Mouse (Mus musculus) lung, postnatal 36 days (tissue): ENCODE measurements around the gene Mfsd6l.

ENCODE experiments used
- DNase-seq: peaks from one replicate; pipeline ENCODE4 v3.0.0; 2022; ENCODE audit warnings: mixed read lengths

Gene Mfsd6l

GRCm38 (mm10) chr11:68553981-68554471, 2.0 kb upstream of the Mfsd6l start:
- peak; percentile 72 for DNase-seq

- peak; percentile 24 for DNase-seq
Observed at GRCm38 (mm10) chr11:68559546-68559945, 3.6 kb downstream of the Mfsd6l start.

DNA sequence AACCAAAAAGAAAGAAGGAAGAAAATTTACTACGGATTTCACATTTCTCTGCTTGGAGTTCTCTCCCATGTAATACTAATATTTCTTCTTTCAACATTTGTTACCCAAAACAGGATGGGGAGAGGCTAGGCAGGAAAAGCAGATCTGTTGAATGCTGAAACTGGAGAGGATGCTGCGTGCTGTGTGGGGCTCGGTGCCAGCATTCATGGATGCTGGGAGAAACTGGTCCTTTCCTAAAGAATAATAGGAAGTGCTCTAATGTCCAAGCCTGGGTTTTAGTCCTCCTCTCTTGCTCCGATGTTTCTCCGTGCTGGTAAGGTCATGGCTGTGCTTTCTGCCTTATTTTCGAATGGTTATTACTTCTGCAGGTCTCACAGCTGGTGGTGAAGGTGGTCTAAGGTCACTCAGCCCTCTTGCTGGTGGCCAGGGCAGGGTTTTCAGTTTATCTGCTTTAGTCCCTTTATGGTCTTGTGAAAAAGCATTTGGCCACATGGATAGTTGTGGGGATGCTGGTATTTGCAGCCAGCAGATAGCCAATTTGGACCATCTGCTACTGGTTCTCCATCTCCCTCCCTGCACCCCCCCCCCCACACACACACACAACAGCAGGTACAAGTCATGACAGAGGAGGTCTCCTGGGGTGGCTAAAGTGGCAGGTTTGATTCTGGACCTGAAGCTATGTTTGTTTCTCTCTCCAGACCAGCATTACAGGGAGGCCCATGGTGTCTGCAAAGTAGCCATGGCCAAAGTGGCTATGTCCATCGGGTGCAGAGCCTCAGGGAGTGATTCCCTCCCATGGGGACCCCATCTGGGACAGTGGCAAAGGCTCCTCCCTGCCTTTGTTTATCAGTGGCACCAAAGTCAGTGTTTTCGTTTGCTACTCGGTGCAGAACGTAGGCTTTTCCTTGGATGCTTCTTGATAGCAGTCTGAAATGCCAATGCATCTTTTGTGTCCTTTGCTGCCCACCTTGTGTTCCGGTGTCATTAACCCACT, 6.3 kb downstream of the Mfsd6l start:
- no peak for DNase-seq

GRCm38 (mm10) chr11:68564356-68565031, 8.5 kb downstream of the Mfsd6l start:
- DNase-seq: no peak

DNA sequence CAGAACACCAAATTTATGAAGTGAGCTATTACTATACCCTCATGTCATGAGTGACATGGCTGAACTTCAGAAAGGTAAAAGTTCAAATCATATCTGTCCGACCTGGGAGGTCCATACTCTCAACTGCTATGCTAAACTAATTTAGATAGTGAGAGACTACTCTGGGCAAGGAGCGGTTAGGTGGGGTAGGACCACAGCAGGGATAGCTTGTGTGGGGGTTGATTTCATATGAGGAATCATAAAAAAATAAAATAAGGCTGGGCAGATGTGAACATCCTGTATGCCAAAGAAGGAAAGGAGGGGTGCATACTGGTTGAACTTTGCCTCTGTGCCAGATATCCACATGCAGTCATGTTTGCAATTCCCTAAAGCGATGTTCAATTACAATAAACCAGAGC, 9.0 kb downstream of the Mfsd6l start:
- DNase-seq: no peak

DNA sequence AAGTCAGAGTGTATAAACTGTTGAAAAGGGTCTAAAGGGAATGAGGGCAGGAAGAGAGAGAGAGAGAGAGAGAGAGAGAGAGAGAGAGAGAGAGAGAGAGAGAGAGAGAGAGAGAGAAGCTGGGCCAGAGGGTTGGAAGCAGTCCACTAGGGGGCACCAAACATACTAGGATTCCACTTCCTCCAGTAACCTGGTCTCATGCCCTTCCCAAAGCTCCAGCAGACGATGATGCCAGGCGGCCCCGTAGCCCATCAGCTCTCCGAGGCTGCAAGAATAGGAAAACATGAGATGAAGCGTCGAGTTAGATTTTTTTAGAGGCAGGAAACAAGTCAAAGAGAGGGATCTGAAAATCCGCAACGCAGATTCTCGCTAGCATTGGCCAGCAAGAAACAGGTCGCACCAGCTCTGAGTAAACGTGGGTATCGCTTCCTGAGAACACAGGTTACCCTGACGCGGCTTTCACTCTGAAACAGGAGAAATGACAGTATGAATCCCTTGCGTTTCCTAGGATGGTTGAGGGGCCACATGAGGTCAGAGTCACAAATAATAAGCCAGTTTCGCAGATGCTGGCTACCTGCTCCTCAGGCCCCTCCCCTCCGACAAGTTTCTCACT, 10.6 kb downstream of the Mfsd6l start:
- peak; percentile 84 for DNase-seq

DNA sequence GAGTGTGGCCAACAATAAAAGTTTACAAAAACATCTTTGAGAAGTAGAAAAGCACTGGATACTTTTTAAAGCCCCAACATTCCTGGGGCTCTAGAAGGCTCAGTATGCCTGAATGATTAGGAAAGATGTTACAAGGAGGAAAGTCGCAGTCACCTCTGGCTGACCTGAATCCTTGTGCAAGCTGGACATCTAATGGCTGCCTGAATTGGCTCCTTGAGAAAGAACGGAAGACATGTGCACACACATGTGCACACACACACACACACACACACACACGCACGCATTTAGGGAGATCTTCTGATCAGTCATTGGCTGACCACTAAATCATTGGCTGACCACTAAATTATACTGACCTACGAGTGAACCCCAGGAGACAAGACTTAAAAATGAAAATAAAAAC, 14.9 kb downstream of the Mfsd6l start:
- peak; percentile 63 for DNase-seq

DNA sequence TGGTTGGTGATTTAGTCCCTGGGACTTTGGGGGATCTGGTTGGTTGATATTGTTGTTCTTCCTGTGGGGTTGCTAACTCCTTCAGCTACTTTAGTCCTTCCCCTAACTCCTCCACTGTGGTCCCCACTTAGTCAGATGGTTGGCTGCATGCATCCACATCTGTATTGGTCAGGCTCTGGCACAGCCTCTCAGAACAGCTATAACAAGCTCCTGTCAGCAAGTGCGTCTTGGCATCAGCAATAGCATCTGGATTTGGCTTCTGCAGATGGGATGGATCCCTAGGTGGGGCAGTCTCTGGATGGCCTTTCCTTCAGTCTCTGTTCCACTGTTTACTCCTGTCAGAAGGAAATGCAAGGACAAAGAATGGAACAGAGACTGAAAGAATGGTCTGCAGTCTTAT, 21.1 kb downstream of the Mfsd6l start:
- DNase-seq: no peak

- no peak for DNase-seq
Observed at GRCm38 (mm10) chr11:68579462-68579881, 23.5 kb downstream of the Mfsd6l start.

DNA sequence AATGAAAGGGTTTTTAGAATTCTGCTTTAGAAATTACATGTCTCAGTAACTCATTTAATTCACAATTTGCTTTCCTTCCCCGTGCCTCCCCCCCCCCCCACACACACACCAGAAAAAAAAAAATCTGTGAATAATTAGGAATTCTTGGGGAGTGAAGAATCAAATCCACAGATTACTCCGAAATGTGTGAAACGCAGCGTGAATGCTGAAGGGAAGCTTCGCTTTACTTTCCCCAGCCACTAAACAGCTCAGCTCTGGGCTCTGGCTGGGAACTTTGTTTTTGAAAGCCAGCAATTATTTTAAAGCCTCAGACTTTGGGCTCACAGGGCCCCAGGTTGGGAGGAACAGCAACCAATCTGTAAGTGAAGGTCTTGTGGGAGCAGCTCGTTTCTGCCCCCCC, 24.6 kb downstream of the Mfsd6l start:
- DNase-seq: no peak

GRCm38 (mm10) chr11:68583225-68583624, 27.2 kb downstream of the Mfsd6l start:
- no peak for DNase-seq

GRCm38 (mm10) chr11:68583906-68584480, 28.0 kb downstream of the Mfsd6l start:
- DNase-seq: peak; percentile 21

DNA sequence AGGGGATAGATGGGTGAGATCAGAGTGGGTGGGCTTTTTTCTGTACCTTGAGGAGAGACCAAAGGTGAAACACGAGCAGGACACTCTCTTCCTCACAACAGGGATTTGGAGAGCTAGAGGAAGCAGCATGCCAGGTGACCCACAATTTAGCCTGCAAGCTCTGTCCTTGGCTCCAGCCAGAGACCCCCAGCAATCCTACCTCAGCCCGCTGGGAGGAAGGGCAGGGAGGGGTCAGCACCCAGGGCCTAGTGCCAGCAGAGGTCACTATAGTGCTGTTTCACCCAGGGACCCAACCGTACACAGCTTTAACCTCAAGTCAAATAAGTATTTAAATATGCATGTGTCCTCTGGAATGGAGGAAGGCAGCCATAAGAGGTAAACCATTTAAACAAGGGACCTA, 29.9 kb downstream of the Mfsd6l start:
- DNase-seq: no peak

DNA sequence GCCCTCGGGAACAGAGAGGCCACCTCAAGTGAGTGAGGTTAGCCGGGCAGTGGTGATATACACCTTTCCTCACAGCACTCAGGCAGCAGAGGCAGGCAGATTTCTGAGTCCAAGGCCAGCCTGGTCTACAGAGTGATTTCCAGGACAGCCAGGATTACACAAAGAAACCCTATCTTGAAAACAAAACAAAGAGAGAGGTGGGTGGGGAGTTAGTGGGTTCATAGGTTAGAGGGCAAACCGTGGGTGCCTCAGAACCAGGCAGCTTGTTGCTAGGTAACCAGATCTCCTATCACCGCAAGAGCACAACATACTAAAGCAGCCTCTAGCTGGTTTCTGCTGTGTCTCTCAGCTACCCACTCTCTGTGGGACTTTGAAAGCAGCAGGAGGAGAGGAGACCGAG, 30.7 kb downstream of the Mfsd6l start, which contains the start of gene Ccdc42:
TSS of gene Ccdc42 (plus strand) at position 301 of the 400 bp plus-strand sequence.
- no peak for DNase-seq

GRCm38 (mm10) chr11:68589055-68589809, 33.2 kb downstream of the Mfsd6l start:
- DNase-seq: peak; percentile 95

DNA sequence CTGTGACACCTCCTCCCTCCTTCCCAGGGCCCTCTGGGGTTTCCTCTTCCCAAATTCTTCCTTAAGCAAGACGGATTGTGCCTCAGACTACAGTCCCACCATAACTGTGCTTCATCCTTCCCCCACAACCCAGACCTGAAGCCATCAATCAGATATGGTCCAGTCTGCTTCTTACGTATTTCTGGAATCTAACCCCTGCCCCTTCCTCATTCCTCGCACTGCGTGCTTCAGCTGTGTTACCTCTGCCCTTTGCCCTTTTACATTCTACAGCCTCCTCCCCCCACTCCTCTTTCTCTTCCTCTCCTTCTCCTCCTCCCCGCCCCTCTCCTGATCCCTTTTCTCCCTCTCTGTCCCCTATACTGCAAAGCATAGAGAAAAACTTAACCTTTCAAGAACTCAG, 35.7 kb downstream of the Mfsd6l start:
- no peak for DNase-seq

DNA sequence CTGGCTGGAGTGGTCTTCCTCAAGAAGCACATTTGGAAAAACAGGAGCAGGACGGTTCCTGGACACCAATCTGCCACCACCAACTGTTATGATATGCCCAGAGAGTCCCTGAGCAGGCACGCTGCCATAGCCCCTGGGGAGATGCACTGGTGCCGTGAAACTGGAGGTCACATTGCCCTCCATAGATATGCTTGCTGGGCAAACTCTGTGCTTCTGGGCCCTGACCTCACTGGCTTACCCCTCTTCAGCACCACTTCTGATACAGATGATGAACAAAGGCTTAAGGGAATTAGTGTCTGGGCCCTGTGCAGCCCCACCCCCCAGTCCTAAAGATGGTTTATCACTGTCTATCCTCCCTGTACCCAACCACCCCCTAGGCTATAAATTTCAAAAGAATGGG, 37.3 kb downstream of the Mfsd6l start:
- no peak for DNase-seq

- no peak for DNase-seq
Observed at GRCm38 (mm10) chr11:68597912-68598311, 41.9 kb downstream of the Mfsd6l start.

DNA sequence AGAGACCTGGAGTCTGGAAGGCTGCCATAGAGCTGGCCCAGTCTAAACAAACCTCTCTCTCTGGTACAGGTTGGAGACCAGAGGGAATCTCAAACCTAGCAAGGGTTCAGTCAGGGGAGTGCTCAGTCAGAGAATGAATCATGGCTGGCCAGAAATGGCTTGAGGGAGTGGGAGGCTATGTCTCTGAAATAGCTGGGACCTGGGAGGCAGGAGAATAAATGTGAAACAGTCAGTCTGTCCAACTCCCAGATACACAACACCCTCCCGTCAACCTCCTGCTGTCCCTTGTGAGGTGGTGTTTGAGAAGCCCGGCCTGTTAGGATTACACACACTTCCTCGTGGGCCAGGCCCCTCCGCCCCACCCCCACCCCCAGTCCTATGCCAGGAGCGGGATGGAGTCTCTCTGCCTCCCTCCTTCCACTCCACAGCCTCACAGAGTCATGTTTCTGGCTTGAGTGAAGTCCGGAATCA, 44.6 kb downstream of the Mfsd6l start:
- DNase-seq: peak; percentile 75

GRCm38 (mm10) chr11:68601486-68601991, 45.6 kb downstream of the Mfsd6l start:
- peak; percentile 27 for DNase-seq

- peak; percentile 41 for DNase-seq
Observed at GRCm38 (mm10) chr11:68602200-68602931, 46.4 kb downstream of the Mfsd6l start.
